Mouse (Mus musculus) intestine, embryonic 15.5 days (tissue): ENCODE data around the gene Ccdc158. TPM values are rescaled to one million over a fixed set of nuclear protein-coding genes. Genes with fewer than 3 reads are reported as not detected.

Experiments
- ATAC-seq: fragments of 200-750 bp; cut with Nextera tagmentation; 2 replicates; pipeline ENCODE4 v1.8.0; 2017; ENCODE audit warnings: moderate TSS enrichment, moderate library complexity
- H3K27ac ChIP-seq: fragments of 300-500 bp; sonication (generic); 2 replicates; pipeline ENCODE4 v1.5.1; 2015; ENCODE audit warnings: mild to moderate bottlenecking, inconsistent platforms
- H3K27me3 ChIP-seq: fragments of 300-500 bp; sonication (generic); replicated peaks from 2 replicates; pipeline ENCODE4 v1.6.1; 2015; ENCODE audit warnings: inconsistent platforms
- H3K36me3 ChIP-seq: fragments of 300-500 bp; sonication (generic); 2 replicates; pipeline ENCODE4 v1.6.1; 2015; ENCODE audit warnings: inconsistent platforms
- H3K4me1 ChIP-seq: fragments of 300-500 bp; sonication (generic); replicated peaks from 2 replicates; pipeline ENCODE4 v1.6.1; 2015; ENCODE audit warnings: inconsistent platforms
- H3K4me2 ChIP-seq: fragments of 300-500 bp; sonication (generic); replicated peaks from 2 replicates; pipeline ENCODE4 v1.6.1; 2015; ENCODE audit warnings: mild to moderate bottlenecking, inconsistent platforms
- H3K4me3 ChIP-seq: fragments of 300-500 bp; sonication (generic); replicated peaks from 2 replicates; pipeline ENCODE4 v1.5.1; 2015; ENCODE audit warnings: inconsistent platforms
- H3K9ac ChIP-seq: fragments of 300-500 bp; sonication (generic); 2 replicates; pipeline ENCODE4 v1.6.1; 2015; ENCODE audit warnings: inconsistent platforms
- H3K9me3 ChIP-seq: fragments of 300-500 bp; sonication (generic); 2 replicates; pipeline ENCODE4 v1.6.1; 2016; ENCODE audit warnings: inconsistent platforms
- WGBS: fragments of 180-500 bp; shearing (Covaris S2); methylation state at CpG from one replicate; pipeline ENCODE4 v1.1.7; 2015; 5-methylcytosine and 5-hydroxymethylcytosine counted together
- polyA plus RNA-seq: library from polyadenylated mRNA; unstranded; fragments of >200 nt; fragmentation: Nextera tagmentation; extraction: Ambion mirVana; gene quantifications from 2 replicates; pipeline ENCODE4 v1.2.1, GENCODE M21; 2015

The Ccdc158 gene
- polyA plus RNA-seq, result 0.91 and 1.1 TPM in 2 replicates

- Histone ChIP-seq H3K4me3 (peak within 1 kb of the TSS; percentile 42), H3K27me3 (no peaks in the 10 kb centered on the region), H3K4me2 (peak within 1 kb of the TSS; percentile 89), H3K36me3 (no peaks in the 10 kb centered on the region), H3K9ac (peak within 1 kb of the TSS; percentile 45), H3K4me1 (peaks cover 11% of the 10 kb centered on the region), H3K27ac (no peak within 1 kb of the TSS), H3K9me3 (no peaks in the 10 kb centered on the region)
- peak; percentile 95 for ATAC-seq
- 13% methylated on average over 51 of the region's 55 CpGs for WGBS
Observed at GRCm38 (mm10) chr5:92674859-92675573, at the start of gene Ccdc158. TSS of gene Ccdc158 (minus strand) at chr5:92675271.

- no peak overlapping the region for H3K9ac ChIP-seq
- H3K9me3 ChIP-seq, result no peaks in the 10 kb centered on the region
- ATAC-seq, result no peak
- H3K27ac ChIP-seq, result no peak overlapping the region
- WGBS, result 86% methylated on average over 8 of the region's 8 CpGs
- no peaks in the 10 kb centered on the region for H3K36me3 ChIP-seq
- H3K27me3 ChIP-seq, result no peaks in the 10 kb centered on the region
- H3K4me2 ChIP-seq, result no peak overlapping the region
- no peaks in the 10 kb centered on the region for H3K4me1 ChIP-seq
- no peak overlapping the region for H3K4me3 ChIP-seq
Observed at GRCm38 (mm10) chr5:92721610-92722009, 46.5 kb upstream of the Ccdc158 start.

- Histone ChIP-seq H3K4me2 (no peak overlapping the region), H3K36me3 (no peaks in the 10 kb centered on the region), H3K27ac (no peak overlapping the region), H3K9me3 (no peaks in the 10 kb centered on the region), H3K4me3 (no peak overlapping the region), H3K4me1 (no peaks in the 10 kb centered on the region), H3K27me3 (no peaks in the 10 kb centered on the region), H3K9ac (no peak overlapping the region)
- no peak for ATAC-seq
- WGBS, result 80% methylated on average over 3 of the region's 3 CpGs
Observed at GRCm38 (mm10) chr5:92718856-92719255, 43.8 kb upstream of the Ccdc158 start.

- no peak overlapping the region for H3K27ac ChIP-seq
- no peaks in the 10 kb centered on the region for H3K36me3 ChIP-seq
- no peak overlapping the region for H3K4me2 ChIP-seq
- ATAC-seq, result no peak
- H3K27me3 ChIP-seq, result no peaks in the 10 kb centered on the region
- H3K9me3 ChIP-seq, result no peaks in the 10 kb centered on the region
- 64% methylated on average over 3 of the region's 3 CpGs for WGBS
- no peaks in the 10 kb centered on the region for H3K4me1 ChIP-seq
- H3K4me3 ChIP-seq, result no peak overlapping the region
- no peak overlapping the region for H3K9ac ChIP-seq
Observed at GRCm38 (mm10) chr5:92717666-92718360, 42.7 kb upstream of the Ccdc158 start.

GRCm38 (mm10) chr5:92715890-92716289, 40.8 kb upstream of the Ccdc158 start:
- Histone ChIP-seq H3K4me3 (no peak overlapping the region), H3K4me1 (no peaks in the 10 kb centered on the region)

GRCm38 (mm10) chr5:92715319-92715718, 40.2 kb upstream of the Ccdc158 start:
- 73% methylated on average over 11 of the region's 11 CpGs for WGBS
- H3K4me2 ChIP-seq, result no peak overlapping the region
- no peaks in the 10 kb centered on the region for H3K4me1 ChIP-seq
- no peak overlapping the region for H3K27ac ChIP-seq
- no peak overlapping the region for H3K4me3 ChIP-seq
- H3K36me3 ChIP-seq, result no peaks in the 10 kb centered on the region
- ATAC-seq, result no peak
- H3K9ac ChIP-seq, result no peak overlapping the region
- H3K27me3 ChIP-seq, result no peaks in the 10 kb centered on the region
- H3K9me3 ChIP-seq, result no peaks in the 10 kb centered on the region

More at GRCm38 (mm10) chr5:92715890-92716289, 40.8 kb upstream of the Ccdc158 start:
- Histone ChIP-seq H3K36me3 (no peaks in the 10 kb centered on the region), H3K27ac (no peak overlapping the region), H3K27me3 (no peaks in the 10 kb centered on the region), H3K9me3 (no peaks in the 10 kb centered on the region), H3K9ac (no peak overlapping the region), H3K4me2 (no peak overlapping the region)
- ATAC-seq, result no peak
- 80% methylated on average over 2 of the region's 2 CpGs for WGBS

GRCm38 (mm10) chr5:92714886-92715285, 39.8 kb upstream of the Ccdc158 start:
- no peak overlapping the region for H3K9ac ChIP-seq
- H3K4me1 ChIP-seq, result no peaks in the 10 kb centered on the region
- H3K27ac ChIP-seq, result no peak overlapping the region
- H3K9me3 ChIP-seq, result no peaks in the 10 kb centered on the region
- no peaks in the 10 kb centered on the region for H3K27me3 ChIP-seq
- WGBS, result 93% methylated on average over 2 of the region's 2 CpGs
- no peaks in the 10 kb centered on the region for H3K36me3 ChIP-seq
- no peak overlapping the region for H3K4me2 ChIP-seq
- ATAC-seq, result no peak
- no peak overlapping the region for H3K4me3 ChIP-seq

- WGBS, result 78% methylated on average over 5 of the region's 5 CpGs
- H3K4me1 ChIP-seq, result 0 out of 2 replicates have a peak, but pooled peaks cover 2% of the 10 kb centered on the region
- ATAC-seq, result no peak
Observed at GRCm38 (mm10) chr5:92712621-92713395, 37.7 kb upstream of the Ccdc158 start.

GRCm38 (mm10) chr5:92711666-92712290, 36.7 kb upstream of the Ccdc158 start:
- WGBS, result 59% methylated on average over 5 of the region's 5 CpGs
- Histone ChIP-seq H3K36me3 (no peaks in the 10 kb centered on the region), H3K27ac (no peak overlapping the region), H3K4me1 (0 out of 2 replicates have a peak, but pooled peaks cover 2% of the 10 kb centered on the region), H3K9ac (no peak overlapping the region), H3K27me3 (no peaks in the 10 kb centered on the region), H3K4me2 (no peak overlapping the region), H3K9me3 (no peaks in the 10 kb centered on the region), H3K4me3 (no peak overlapping the region)
- ATAC-seq, result no peak

More at GRCm38 (mm10) chr5:92712621-92713395, 37.7 kb upstream of the Ccdc158 start:
- Histone ChIP-seq H3K9me3 (no peaks in the 10 kb centered on the region), H3K4me3 (no peak overlapping the region), H3K27ac (no peak overlapping the region), H3K36me3 (no peaks in the 10 kb centered on the region), H3K4me2 (no peak overlapping the region), H3K27me3 (no peaks in the 10 kb centered on the region), H3K9ac (no peak overlapping the region)

GRCm38 (mm10) chr5:92710779-92711178, 35.7 kb upstream of the Ccdc158 start:
- H3K4me2 ChIP-seq, result no peak overlapping the region
- no peaks in the 10 kb centered on the region for H3K27me3 ChIP-seq
- no peak overlapping the region for H3K4me3 ChIP-seq
- H3K9me3 ChIP-seq, result no peaks in the 10 kb centered on the region
- WGBS, result 75% methylated on average over 8 of the region's 8 CpGs
- H3K36me3 ChIP-seq, result no peaks in the 10 kb centered on the region
- no peak overlapping the region for H3K9ac ChIP-seq
- no peak for ATAC-seq
- no peak overlapping the region for H3K27ac ChIP-seq
- H3K4me1 ChIP-seq, result 0 out of 2 replicates have a peak, but pooled peaks cover 2% of the 10 kb centered on the region

- H3K9me3 ChIP-seq, result no peaks in the 10 kb centered on the region
- 54% methylated on average over 7 of the region's 7 CpGs for WGBS
- no peak overlapping the region for H3K4me2 ChIP-seq
- no peak overlapping the region for H3K4me3 ChIP-seq
- H3K4me1 ChIP-seq, result 0 out of 2 replicates have a peak, but pooled peaks cover 2% of the 10 kb centered on the region
- ATAC-seq, result peak; percentile 59; the same call in 1 of the 2 replicates
- H3K36me3 ChIP-seq, result no peaks in the 10 kb centered on the region
- no peak overlapping the region for H3K9ac ChIP-seq
- no peaks in the 10 kb centered on the region for H3K27me3 ChIP-seq
- peak overlapping the region; percentile 68 for H3K27ac ChIP-seq
Observed at GRCm38 (mm10) chr5:92707921-92708491, 32.9 kb upstream of the Ccdc158 start.
